Mouse (Mus musculus) E14TG2a.4 (cell line): ENCODE data around the gene Fam228a.

Experiments
- CTCF ChIP-seq: conservative IDR thresholded peaks from 2 replicates; pipeline ENCODE4 v1.5.1; 2014; ENCODE audit warnings: low read length
- NANOG ChIP-seq: IDR thresholded peaks from 2 replicates; pipeline ENCODE4 v1.6.1; 2014; ENCODE audit warnings: borderline replicate concordance, low read length, mixed read lengths
- POU5F1 ChIP-seq: IDR thresholded peaks from 2 replicates; pipeline ENCODE4 v1.6.1; 2014; ENCODE audit warnings: low read length, borderline replicate concordance

DNA sequence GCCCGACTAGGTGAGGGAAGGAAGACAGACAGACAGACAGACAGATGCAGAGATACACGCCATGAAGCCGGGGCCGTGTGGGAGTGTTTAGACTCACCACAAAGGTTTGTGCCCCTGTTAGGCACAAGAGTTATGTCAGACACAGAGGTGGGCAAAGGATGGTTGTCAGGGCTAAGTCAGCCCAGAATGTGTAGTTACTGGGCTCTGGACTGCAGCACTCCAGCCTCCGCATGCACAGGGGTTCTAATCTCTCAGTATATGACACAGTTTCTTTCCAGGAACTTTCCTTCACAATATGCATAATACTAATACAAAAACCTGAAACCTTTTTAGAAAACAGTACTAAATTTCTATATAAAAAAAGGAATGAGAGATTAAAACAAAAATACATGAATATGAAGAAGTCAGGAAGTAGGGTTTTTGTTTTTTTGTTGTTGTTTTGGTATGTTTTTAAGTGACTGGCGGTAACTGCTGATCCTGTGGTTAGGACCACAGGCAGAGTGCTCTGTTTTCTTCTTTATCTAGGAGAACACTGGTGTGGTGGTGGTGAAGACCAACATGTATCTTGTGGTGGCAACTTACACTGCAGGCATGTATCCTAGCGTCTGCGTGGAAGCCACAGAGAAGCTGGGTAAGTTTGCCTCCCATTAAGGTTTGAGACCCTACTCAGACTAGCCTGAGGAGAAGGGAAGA, 36.8 kb upstream of the Fam228a start:
- TF ChIP-seq CTCF, result no peak
- no peak for TF ChIP-seq POU5F1
- no peak for TF ChIP-seq NANOG
